Mouse (Mus musculus) cerebellum, postnatal 4 days (tissue): ENCODE data around the gene Zbtb20.
"Not testable (repeated sequence)": the region's sequence is repeated elsewhere in the genome, so short reads cannot be mapped to it uniquely, and the experiment has no call there.

Experiments used
- DNase-seq, 2 experiments: peaks; one replicate each; pipeline ENCODE4 v3.0.0; 2022; ENCODE audit warnings: low spot score in 2 of 2, mixed read lengths in 1 of 2

The Zbtb20 gene

DNA sequence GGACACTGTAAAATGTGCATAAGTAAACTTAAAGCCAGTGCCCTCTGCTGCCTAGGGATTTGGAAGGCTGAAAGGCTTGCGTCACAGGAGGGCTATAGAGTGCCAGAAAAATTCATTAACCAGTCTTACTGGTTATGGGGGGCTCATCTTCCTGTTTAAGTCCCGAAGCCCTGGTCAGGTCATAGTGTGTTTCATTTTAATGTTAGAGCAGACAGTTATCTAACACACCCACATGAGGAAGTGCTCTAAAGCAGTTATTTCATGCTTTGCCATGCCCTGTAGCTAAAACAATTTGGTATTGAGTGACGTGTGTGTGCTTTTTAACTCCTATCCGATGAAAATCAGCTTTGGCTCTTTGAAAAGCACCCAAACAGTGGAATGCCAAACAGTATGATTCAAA lies 34.3 kb downstream of the Zbtb20 start:
- DNase-seq, result no peak

DNA sequence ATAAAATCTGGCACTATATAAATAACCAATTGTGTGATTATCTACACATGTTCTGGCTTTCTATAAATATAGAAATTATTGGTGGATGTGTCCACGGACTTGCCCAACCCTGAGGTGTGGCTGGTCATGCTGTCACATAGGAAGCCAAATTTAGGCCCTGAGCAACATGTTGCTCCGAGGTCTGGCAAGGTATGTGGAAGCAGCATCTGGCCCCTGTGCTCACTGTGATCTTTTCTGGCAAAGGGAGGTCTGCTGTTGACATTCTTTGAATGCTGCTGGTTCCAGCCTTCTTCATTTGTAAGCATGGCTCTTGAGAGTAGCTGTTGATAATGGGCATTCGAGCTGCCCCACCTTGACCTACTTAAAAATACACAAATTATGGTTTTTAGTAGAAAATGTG lies 35.0 kb downstream of the Zbtb20 start:
- no peak for DNase-seq

DNA sequence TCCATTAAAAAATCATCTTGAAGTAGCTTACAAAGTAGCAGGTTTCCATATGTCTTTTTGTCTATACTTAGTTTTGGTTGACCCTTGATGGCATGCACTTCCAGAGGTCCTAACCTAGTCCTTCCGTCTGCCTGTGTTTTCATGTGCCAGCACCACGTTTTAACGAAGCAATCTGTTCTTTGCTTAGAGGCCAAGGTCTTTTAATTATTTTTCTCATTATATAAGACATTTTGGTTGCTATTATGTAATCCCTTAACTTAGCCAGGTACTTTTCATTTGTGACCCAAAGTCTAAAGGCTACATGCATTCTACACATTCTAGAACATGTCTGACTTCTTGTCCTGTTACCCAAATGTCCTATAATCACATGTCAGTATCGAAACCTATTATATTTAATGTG lies 35.6 kb downstream of the Zbtb20 start:
- DNase-seq, result no peak

DNA sequence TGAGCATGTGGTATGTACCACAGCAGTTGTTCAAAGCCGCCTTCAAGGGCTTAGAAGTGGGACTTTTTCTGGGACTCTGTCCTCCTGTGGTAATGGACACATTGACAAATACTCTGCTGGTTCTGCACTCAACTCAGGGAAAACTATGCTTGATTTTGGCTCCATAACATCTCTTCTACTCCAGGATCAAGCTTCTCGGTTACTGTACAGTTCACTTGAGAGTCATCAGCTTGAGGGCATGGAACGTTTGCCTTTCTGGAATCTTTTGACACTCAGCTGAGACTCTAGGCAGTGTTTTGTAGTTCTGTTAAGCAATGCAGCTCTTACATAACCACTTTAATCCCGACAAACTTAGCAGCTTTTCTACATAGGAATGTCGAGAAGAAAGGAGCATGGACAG lies 36.1 kb downstream of the Zbtb20 start:
- DNase-seq, result no peak

DNA sequence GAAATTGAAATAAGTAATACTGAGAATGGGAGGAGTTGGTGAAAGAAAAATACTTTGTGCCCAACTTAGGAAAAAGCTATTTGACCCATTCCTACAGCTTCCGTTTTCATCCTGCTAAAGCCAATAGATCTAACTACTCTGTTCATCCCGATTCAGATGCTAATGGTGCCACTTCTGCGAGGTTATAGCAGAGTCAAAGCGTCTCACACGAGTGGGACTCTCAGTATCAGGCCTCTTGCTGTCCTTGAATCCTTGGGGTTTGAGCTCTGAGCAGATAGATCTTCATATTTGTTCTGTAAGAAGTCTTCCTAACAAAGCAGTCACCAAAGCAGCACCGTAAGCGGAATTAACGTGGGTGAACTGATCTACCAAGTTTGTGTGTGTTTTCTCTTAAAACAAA lies 37.6 kb downstream of the Zbtb20 start:
- DNase-seq, result no peak

DNA sequence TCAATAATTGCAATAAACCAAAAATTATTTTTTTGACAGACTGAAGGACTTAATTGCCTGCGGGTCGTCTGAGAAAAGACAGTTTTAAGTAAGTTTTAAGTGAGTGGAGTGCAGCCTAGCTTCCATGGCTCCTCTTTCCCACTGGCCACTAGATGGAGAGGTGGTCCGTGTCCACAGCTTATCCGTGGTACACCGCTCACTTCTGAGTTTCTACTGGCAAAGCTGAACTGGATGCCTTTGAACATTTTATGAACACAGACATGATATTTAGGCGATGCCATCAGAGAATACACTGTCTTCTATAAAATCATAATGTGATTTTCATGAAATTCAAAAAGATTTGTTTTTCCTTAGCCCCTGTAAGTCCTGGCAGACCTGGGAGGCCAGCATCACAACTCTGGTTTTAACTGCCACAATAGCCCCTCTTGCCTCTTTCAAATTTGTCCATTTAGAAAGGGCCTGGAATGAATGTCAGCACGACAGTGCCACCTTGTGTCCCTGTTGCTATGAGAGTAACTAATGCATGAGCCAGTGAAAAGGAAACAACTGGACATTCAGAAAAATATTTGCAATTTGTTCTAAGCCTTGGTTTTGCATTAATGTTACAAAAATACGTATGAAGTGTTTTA lies 38.9 kb downstream of the Zbtb20 start:
- peak in 1 of 2 experiments; percentile 59 for DNase-seq

DNA sequence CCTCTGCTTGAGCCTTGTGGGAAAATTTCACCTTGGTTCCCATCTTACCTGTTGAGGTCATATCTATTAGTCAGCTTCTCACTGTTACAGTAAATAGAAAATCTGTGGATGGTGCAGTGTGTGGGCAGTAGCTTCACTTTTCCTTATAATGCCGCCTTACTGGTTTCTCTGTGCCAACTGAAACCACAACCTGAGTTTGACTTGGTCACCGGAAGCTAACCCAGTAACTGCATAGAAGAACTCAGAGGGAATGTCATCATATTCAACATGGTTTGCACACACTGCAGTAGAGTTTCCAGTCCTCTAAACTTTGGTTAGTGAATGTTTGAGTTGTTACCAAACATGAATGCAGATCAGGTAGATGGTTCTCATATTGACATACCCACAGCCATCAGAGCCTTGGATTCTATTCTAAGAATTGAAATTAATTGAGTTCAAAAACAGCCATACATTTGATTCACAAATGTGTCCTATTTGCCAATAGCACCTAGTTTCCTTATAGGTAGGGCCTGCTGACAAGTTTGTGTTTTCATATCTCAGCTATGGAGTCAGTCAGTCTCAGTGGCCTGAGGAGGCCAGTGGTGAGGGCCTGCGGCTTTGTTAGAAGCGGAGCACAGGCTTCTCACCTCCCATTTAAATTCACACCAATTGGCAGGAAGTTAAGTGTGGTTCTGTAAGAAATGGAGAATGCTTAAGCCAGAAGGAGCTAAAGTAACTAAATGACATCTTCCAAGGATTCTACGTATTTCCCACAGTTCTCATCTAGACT lies 44.5 kb downstream of the Zbtb20 start:
- no peak for DNase-seq

DNA sequence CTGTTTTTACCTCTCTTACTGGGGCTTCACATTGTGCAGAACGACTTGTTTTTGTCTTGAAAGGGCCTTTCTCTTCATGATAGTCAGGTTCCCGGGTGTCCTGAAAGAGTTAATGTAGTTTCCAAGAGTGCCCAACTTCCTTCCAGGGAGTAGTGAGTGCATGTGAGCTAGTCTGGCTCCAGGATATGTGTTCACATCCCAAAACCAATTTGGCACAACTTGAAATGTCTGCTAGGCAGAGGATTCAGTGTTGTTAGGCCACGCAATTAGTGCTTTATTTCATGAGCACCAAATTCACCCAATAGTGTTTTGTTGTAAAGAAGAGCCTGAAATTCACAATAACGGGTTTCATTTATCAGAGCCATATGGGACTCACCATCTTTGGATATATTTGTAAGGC lies 45.8 kb downstream of the Zbtb20 start:
- no peak for DNase-seq

DNA sequence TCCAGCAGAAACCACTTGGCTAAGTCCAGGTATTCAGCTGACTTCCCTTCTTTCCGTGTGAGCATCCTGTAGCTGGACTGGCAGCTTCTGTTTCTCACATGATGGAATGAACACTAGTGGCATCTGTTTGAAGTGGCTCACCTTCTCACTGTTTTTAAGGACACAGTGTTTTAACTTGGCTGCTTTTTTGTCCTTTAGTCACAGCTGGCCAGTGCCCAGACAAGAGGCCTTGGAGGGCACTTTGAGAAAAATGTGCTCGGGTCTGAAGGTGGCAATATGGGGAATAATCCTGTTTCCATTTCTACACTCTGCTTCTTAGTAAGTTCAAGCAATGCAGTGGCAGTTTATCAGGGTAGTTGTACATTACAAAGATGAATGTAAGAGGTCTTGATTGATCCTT lies 62.5 kb downstream of the Zbtb20 start:
- no peak for DNase-seq

DNA sequence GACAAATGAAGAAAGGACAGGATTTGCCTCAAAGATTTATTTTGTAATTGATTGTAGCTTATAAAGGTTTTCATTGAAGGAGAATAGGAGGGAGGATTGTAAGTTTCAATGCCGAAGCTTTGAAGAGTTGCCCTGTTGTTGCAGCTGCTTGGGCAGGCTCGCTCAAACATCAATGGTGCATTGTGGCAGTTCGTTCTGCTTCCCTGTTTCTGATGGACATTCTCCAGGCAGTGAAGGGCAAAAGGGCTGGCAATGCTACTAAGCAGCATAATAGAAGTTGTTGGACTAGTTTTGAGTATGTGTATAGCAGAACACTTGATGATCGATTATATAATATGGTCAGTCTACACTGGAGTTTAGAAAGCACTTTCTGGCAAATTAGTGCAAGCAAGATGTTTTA lies 71.3 kb downstream of the Zbtb20 start:
- DNase-seq, result no peak

DNA sequence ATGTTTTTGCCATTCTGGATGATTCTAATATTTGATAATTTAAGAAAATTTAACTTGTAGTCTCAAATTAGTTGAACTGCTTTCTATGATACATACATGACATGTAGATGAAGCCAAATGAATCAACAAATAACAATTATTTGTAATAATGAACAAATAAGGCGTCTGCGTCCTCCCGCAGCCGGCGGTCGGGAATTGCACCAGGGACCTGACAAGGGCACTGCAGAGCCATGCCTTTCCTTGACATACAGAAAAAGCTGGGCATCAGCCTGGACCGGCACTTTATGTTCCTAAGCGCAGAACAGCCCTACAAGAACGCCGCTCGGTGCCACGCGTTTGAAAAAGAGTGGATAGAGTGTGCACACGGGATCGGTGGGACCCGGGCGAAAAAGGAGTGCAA lies 79.7 kb downstream of the Zbtb20 start:
- not testable (repeated sequence) for DNase-seq

DNA sequence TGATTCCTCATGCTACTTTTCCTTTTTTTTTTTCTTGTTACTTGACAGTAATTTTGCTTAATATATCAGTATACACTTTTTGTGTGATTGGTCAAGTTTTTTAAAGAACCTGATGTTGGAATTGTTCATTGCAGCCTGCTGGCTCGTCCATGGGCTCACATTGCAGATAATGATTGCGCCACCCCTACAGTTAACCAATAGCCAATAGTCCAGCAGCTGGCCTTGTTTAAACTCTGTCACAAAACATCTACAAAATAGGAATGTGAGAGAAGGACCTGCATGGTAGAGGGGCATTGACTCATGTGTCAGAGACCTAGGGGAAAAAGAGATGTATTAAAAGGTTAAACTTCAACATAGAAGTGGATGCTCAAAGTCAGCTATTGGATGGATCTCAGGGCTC lies 97.2 kb downstream of the Zbtb20 start:
- no peak for DNase-seq

DNA sequence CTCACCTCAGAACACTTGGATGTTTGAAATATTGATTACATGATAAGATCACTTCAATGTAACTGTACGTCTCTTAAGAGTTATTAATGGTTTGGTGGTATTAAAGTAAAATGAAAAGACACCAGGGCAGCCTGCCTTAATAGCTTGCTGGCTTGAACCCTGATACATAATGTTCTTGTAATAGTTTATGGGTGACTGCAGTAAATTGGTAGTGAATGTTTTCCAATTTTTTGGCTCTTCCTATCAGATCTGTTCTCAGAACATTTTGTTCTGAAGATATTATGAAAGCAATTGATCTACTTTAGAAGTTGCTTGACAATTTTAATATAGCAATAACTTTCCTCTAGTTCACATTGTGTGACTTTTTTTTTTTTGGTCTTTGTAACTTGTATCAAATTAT lies 123.2 kb downstream of the Zbtb20 start:
- no peak for DNase-seq

DNA sequence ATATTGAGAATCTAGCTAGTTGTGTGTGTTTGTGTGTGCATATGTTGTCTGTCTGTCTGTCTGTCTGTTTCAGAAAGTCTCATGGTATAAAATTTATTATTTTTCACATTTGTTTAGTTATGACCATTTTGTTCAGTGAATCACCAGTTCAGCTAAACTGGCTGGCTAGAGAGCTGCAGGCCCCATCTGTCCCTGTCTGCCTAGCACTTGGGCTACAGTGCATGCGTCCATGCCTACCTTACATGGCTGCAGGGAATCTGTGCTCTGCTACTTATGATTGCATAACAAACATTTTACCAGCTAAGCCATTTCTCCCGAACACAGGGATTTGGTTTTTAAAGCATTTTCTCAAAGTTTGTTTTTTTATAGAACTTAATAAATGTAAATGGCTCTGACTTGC lies 150.7 kb downstream of the Zbtb20 start:
- no peak for DNase-seq

DNA sequence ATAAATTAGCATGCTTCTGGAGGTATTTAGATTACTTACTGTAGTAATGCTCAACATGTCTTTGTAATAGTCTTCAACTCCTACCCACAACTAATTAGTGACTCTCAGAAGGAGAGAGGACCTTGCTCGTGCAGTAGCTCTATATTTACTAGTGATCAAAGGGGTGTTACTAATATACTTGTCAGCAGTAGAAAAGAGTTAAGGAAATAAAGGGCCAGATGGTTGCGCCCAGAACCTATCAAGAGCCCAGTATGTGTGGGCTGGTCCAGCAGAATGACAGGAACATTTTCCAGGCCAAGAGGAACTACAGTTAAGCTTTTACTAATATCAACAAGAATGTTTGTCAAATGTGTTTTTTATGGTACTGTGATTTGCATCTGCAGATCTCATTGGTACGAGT lies 153.6 kb downstream of the Zbtb20 start:
- no peak for DNase-seq

DNA sequence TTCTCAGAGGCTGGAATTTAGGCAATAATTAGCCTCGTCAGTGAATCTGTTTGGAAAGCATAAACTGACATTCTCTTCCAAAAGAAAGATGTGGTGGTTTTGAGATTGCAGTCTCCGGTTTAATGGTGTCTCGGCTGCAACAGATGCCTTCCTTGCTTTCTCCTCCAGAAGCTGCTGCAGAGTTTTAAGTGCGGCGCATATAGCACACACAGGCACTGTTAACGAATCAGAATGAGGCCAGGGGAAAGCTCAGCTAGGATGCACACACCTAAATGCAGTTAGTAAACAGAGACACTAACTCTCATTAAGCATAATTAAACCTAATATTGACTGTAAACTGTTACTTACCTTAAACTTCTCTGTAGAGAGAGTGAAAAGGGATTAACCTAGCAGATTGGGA lies 160.0 kb downstream of the Zbtb20 start:
- no peak for DNase-seq

DNA sequence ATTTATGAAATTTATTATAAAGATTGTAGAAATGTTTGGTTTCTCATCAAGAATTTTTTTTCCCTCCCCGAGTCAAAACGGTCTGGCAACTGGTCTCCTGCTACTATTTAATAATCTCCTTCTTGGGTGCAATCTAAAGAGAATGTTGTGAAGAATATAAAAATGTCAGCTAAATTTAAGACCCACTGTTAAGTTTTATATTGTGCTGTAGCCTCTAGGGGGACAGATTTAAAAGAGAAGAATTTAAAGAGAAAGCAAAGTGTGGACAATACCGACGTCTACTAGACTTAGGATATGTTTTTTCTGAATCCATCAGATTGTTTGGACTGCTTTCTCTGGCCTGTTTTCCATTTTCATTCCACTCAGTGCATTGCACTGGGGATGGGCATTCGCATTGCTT lies 160.8 kb downstream of the Zbtb20 start:
- DNase-seq, result no peak

DNA sequence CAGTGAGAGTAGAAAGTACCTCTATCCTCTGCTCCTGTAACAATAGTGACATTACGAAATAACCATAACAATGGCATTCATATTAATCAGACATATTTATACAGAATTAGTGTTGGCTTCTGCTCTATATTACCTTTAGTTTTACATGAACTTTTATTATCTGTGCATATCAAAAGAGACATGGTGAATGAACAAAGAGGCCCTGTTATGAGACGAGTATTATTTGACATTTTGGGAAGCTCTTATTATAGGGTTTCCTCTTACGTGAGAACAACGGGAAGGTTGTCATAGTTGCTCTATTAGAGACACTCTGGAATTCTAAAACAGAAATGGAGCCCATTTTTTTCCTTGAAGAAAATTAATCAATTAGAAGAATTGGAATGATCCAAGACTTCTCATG lies 161.6 kb downstream of the Zbtb20 start:
- no peak for DNase-seq

DNA sequence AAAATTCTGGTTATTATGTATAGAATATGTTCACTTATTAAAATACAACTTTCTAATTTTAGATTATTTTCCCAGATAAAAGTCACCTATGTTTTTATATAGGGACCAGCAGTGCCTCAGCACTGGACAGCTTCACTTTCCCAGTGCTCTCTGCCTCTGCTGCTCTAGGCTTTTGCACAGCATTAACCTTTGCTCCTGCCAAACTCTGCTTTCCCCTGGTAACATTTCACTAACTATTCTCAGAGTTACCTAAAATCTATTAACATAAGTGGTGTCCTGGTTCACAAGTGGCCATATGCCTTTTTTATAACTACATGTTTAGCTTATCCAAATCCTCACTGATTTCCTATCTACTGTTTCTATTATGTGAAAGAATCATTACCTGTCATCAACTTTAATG lies 169.9 kb downstream of the Zbtb20 start:
- DNase-seq, result no peak

DNA sequence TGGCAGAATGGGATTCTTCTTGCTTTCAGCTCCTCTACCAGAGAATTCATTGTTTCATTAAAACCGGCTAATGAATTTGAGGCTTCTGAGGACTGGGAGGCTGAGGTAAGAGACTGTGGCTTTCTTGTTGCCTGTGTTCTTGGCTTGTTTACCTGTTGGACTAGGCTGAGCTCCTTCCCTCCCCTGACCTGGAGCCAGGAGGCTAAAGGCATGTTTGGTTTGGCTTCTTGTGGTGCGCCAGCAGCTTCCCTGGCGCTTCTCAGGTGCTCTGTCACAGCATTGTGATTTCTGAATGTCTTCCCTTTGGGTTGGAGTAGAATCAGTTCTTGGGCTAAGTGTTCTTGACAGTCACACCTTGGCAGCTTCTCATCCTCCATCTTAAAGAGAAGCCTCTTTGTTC lies 171.0 kb downstream of the Zbtb20 start:
- DNase-seq, result no peak

DNA sequence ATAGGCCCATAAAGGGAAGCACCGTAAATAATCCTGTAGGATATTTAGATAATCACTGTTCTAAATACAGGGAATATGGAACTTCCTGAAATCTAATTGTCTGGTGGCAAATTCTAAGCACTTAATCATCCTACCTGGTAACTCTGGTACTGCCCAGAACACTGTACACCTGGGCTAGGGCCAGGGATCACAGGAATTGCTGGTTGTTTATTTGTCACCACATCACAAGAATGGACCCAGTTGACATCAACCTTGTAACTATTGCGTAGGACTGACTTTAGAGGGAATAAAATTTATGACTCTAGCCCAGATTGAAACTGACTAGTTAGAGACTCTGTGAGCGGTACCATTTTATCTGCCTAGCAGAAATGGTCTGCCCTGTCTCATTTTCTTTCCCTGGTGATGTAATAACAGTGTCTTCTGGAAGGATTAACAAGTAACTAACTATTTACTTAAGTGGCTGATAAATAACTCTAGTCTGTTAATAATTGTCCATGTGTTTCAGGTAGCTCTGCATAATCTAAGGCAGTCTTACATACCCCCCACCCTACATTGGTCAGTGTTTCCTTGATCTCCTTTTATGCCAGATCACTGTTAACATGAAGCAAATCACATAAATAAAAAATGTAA lies 194.1 kb downstream of the Zbtb20 start:
- DNase-seq, result no peak

DNA sequence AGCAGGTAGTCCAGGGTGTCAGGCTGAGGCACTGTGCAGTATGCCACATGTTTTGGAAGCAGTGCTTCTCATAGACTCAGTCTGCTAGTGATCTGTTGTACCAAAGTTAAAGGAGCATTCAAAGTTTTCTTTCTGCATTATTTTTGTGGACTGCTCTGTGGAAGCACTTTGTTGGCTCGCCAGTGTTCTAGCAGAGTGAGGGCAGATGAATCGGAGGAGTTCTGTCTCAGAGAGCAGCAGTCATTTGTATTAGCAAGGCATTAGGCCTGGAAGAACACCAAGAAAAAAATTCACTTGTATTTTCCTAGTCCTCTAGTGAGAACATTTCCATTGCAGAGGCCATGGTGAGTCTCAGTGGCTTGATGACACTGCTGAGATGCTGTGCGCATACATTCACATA lies 196.2 kb downstream of the Zbtb20 start:
- no peak for DNase-seq
